Mouse (Mus musculus): ENCODE data around the gene Tat. TPM values are rescaled to one million over a fixed set of nuclear protein-coding genes. Genes with fewer than 3 reads are reported as not detected.

The Tat gene
- polyA plus RNA-seq (2015; fragmentation: Nextera tagmentation; extraction: Ambion mirVana): not detected in 2 replicates

DNA sequence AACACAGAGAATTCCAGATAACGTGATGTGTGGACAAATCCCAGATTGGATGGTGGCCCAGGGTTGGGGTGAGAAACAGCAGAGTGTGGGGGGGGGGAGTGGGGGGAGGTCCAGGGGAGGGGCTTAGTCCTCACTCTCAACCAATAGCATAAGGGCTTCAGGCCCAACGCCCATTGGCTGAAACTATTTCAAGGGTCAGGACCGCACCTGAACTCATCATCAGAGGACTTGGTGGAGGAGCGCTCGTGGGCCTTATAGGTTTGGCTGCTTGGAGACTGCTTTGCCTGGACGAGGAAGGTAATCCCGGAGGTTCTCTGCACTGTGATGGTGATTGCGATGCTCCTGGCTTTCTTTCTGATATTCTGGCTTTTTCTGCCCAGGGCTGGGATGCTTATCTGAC lies at the start of gene Tat:
Gene Tat, plus strand, starts transcription at position 214 of the 400 bp plus-strand sequence.
- no peaks in the 10 kb centered on the region for H3K4me1 ChIP-seq (replicated peaks)
- no peak within 1 kb of the TSS for H3K27ac ChIP-seq (replicated peaks)
- 87% methylated on average over 8 of the region's 8 CpGs for WGBS
- no peak within 1 kb of the TSS for H3K9ac ChIP-seq
- H3K9me3 ChIP-seq: no peaks in the 10 kb centered on the region
- no peaks in the 10 kb centered on the region for H3K36me3 ChIP-seq
- H3K27me3 ChIP-seq: no peaks in the 10 kb centered on the region
- H3K4me3 ChIP-seq: no peak within 1 kb of the TSS
- H3K4me2 ChIP-seq: no peak within 1 kb of the TSS
- no peak for ATAC-seq (ENCODE audit: low read depth)

DNA sequence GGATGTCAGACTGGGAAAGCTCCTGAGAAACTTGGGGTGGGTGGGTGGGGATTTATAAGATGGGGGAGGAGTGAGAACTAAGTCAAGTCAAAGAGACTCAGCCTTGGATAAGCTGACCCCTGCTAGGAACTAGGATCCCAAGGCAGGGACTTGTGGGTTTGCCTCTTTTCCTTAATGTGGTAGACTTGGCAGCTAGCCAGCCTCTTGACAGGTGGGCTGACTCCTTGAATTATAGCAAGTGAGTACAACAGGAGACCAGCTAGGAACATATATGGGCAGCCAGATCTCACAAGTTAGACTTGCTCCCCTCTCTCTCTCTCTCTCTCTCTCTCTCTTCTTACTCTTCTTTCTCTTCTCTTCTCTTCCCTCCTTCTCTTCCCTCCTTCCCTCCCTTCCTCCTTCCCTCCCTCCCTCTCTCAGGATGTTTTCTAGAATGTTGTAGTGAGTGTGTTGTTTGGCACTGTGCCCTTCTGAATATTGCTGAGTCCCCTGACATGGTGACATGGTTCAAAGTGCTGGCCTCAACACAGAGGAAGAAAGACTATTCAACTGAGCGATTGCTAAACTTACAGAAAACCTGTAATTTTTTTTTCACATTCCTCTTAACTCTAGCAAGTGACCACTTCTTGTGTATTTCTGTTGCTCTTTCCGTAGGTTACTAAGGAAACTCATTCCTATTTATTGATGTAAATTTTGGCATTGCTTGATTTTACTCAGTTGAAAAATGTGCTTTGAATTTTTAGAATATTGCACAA lies 48.5 kb upstream of the Tat start:
- 77% methylated on average over 2 of the region's 2 CpGs for WGBS
- Histone ChIP-seq H3K4me3 (no peak overlapping the region), H3K9ac (no peak overlapping the region), H3K4me2 (no peak overlapping the region), H3K36me3 (peaks cover 45% of the 10 kb centered on the region), H3K9me3 (no peaks in the 10 kb centered on the region), H3K4me1 (replicated peaks) (peaks cover 21% of the 10 kb centered on the region), H3K27me3 (no peaks in the 10 kb centered on the region), H3K27ac (replicated peaks) (no peak overlapping the region)
- ATAC-seq (ENCODE audit: low read depth): no peak

DNA sequence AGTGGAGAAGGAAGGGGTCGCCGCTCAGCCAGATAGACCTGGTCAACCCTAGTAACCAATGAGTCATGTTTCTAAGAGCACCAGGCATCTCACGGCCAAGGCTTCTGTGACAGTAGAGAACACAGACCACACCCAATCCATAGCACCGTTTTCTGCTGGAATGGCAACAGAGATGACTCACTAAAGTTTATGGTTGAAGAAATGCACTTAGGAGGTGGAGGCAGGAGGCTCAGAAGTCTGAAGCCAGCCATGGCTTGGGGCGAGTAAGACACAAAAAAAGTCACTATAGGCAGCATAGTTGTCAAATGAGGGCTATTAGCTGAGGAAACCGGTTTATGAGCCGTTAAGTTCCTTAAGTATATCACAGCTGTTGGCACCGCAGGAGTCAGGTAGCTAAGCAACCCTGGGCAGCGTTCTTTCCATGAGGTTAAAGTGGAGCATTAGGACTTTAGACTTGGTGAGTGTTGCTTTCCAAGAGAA lies 45.0 kb upstream of the Tat start:
- Histone ChIP-seq H3K36me3 (peaks cover 19% of the 10 kb centered on the region), H3K4me3 (no peak overlapping the region), H3K27me3 (0 out of 2 replicates have a peak, but pooled peaks cover 8% of the 10 kb centered on the region), H3K9me3 (no peaks in the 10 kb centered on the region), H3K4me1 (replicated peaks) (peaks cover 33% of the 10 kb centered on the region), H3K4me2 (no peak overlapping the region), H3K27ac (replicated peaks) (no peak overlapping the region), H3K9ac (no peak overlapping the region)
- no peak for ATAC-seq (ENCODE audit: low read depth)
- WGBS: 29% methylated on average over 9 of the region's 9 CpGs

DNA sequence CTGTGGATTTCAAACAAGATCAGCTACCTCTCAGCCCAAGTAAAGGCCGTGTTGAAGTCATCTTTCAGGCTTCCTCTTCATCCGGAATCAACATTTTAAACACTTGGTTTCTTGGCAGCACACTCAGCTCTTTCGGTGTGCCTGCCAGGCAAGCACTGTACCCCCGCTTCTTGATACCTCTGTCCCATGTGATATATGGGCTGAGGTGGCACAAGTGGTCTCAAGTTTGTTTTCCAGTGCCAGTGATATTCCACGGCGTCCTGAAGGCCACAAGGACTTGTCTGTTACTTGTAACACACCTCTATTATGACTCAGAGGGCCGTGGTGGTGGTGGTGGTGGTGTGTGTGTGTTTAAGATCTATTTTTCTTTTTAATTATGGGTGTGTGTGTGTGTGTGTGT lies 44.5 kb upstream of the Tat start:
- WGBS: 75% methylated on average over 7 of the region's 7 CpGs
- no peak for ATAC-seq (ENCODE audit: low read depth)
- H3K9ac ChIP-seq: no peak overlapping the region
- no peak overlapping the region for H3K27ac ChIP-seq (replicated peaks)
- H3K36me3 ChIP-seq: peaks cover 14% of the 10 kb centered on the region
- H3K27me3 ChIP-seq: 0 out of 2 replicates have a peak, but pooled peaks cover 11% of the 10 kb centered on the region
- H3K4me1 ChIP-seq (replicated peaks): peaks cover 33% of the 10 kb centered on the region
- H3K4me3 ChIP-seq: no peak overlapping the region
- no peak overlapping the region for H3K4me2 ChIP-seq
- no peaks in the 10 kb centered on the region for H3K9me3 ChIP-seq

DNA sequence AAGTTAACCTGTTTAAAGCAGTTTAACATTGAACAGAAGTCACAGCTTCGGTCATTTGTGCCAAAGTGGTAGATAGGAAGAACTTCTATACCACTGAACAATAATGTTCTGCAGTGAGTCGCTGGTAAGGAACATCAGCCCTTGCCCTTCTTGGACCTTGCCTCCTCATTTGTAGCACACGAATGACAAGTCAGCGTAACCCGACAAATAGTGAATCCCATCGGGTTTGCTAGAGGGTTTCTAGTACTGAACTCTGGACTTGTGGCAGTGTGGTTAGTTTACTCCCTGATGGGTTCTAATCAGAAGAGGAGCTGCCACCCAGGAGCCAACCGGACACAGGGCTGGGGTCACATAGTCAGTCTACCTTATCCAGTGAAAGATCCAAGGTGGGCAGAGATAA lies 44.0 kb upstream of the Tat start:
- peaks cover 8% of the 10 kb centered on the region for H3K36me3 ChIP-seq
- no peaks in the 10 kb centered on the region for H3K9me3 ChIP-seq
- no peak overlapping the region for H3K4me2 ChIP-seq
- WGBS: 91% methylated on average over 7 of the region's 7 CpGs
- no peak overlapping the region for H3K27ac ChIP-seq (replicated peaks)
- H3K9ac ChIP-seq: no peak overlapping the region
- 0 out of 2 replicates have a peak, but pooled peaks cover 11% of the 10 kb centered on the region for H3K27me3 ChIP-seq
- no peak for ATAC-seq (ENCODE audit: low read depth)
- H3K4me3 ChIP-seq: no peak overlapping the region
- H3K4me1 ChIP-seq (replicated peaks): peaks cover 34% of the 10 kb centered on the region

DNA sequence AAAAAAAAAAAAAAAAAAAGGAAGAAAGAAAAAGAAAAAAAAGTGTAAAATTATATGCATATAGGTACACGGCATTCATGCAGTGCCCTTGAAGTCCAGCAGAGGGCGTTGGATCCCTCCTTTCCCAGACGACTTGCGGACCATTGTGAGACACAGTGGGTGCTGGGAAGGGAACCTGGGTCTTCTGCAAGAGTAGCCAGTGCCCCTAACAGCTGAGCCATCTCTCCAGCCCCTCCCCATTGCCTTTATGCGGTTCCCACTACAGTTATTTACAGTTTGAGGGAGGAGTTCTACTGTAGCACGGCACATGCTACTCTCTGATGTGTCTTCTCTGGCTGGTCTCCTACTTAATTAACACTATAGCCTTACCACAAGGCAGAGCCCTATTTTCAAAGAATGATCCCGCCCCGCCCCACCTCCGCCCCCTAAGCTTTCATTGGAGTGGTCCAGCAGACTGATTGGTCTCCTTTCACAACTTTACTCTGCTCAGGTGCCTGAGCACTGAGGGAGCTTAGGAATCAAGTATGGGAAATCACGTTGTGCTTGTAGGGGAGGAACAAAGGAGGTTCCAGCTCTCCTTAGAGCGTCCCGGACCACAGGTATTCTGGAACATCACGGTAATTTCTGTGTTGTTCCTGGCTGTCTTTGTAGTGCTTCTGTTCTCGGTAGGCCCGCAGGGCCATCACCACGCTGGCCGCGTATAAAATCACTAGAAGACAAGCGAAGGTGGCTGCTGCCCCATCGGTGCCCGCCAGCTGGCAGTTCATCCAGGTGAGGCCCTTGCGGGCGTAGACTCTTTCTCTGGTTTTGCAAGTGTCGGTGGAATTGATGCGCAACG lies 42.6 kb upstream of the Tat start:
- Histone ChIP-seq H3K27me3 (0 out of 2 replicates have a peak, but pooled peaks cover 11% of the 10 kb centered on the region), H3K36me3 (peaks cover 2% of the 10 kb centered on the region; the same call in 1 of the 2 replicates), H3K4me1 (replicated peaks) (peaks cover 30% of the 10 kb centered on the region), H3K9me3 (no peaks in the 10 kb centered on the region), H3K9ac (peak overlapping the region; percentile 72), H3K4me3 (peak overlapping the region; percentile 38), H3K4me2 (peak overlapping the region; percentile 58), H3K27ac (replicated peaks) (peak overlapping the region; percentile 43)
- WGBS: 3% methylated on average over 26 of the region's 26 CpGs
- ATAC-seq (ENCODE audit: low read depth): peak; percentile 67

DNA sequence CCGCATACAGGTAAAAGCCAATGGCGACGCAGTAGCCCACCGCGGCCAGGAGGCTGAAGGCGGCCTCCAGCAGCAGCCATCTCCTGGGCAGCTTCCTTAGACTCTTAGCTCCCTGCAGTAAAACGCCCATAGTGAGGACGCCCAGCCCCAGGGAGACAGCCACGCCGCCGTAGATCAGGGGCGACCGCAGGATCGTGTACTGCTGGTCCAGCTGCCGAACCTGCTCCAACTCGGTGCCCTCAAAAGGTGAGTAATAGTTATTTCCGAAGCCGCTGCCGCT lies 42.0 kb upstream of the Tat start:
- ATAC-seq (ENCODE audit: low read depth): peak; percentile 51; the same call in 1 of the 2 replicates
- Histone ChIP-seq H3K27me3 (0 out of 2 replicates have a peak, but pooled peaks cover 11% of the 10 kb centered on the region), H3K4me2 (peak overlapping the region; percentile 58), H3K36me3 (no peaks in the 10 kb centered on the region), H3K27ac (replicated peaks) (peak overlapping the region; percentile 43), H3K4me1 (replicated peaks) (peaks cover 30% of the 10 kb centered on the region), H3K4me3 (peak overlapping the region; percentile 38), H3K9ac (peak overlapping the region; percentile 72), H3K9me3 (no peaks in the 10 kb centered on the region)
- WGBS: 2% methylated on average over 19 of the region's 19 CpGs

DNA sequence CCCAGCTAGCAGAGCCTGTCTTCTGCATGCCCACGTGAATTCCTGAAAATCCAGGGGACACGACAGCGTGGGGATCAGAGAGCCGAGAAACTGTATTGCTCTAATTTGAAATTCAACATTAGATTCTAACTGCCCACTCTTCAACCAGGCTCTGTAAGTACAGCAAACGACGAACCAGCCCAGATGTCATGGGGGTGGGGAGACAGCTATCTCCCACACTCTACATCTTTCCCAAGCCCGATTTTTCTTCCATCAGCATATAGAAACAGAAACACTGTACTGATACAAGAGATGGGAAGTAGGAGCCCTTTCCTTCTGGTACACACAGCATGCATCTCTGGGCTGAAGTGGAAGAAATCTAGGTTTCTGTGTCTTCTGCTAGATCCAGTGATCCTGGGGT lies 38.1 kb upstream of the Tat start:
- Histone ChIP-seq H3K27me3 (0 out of 2 replicates have a peak, but pooled peaks cover 11% of the 10 kb centered on the region), H3K4me3 (no peak overlapping the region), H3K27ac (replicated peaks) (no peak overlapping the region), H3K9me3 (no peaks in the 10 kb centered on the region), H3K9ac (no peak overlapping the region), H3K4me1 (replicated peaks) (peaks cover 32% of the 10 kb centered on the region), H3K36me3 (no peaks in the 10 kb centered on the region), H3K4me2 (no peak overlapping the region)
- ATAC-seq (ENCODE audit: low read depth): no peak
- 71% methylated on average over 7 of the region's 7 CpGs for WGBS

DNA sequence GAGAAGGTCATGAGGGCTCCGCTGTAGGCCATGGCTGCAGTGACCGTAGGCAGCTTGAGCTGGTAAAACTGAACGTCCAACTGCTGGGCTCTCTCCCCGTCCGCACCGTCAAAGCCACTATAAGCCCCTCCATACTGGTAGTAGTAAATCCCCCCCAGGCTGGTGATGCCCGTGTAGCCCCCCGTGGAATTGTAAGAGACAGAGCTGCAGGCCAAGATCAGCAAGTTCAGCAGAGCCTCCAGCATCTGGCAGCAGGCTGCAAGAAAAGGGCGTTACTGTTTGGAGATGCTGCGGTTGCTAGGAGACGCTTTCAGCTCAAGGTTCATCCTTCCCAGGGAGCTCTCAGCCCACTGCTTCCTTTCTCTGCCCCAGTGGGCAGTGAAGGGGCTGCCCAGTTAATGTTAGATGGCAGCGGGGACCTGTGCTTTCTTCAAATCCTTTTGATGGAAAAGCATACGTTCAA lies 35.7 kb upstream of the Tat start:
- WGBS: 29% methylated on average over 13 of the region's 13 CpGs
- Histone ChIP-seq H3K27me3 (peaks cover 11% of the 10 kb centered on the region; the same call in 1 of the 2 replicates), H3K4me3 (no peak overlapping the region), H3K4me1 (replicated peaks) (peaks cover 30% of the 10 kb centered on the region), H3K36me3 (no peaks in the 10 kb centered on the region), H3K9me3 (no peaks in the 10 kb centered on the region), H3K27ac (replicated peaks) (peak overlapping the region; percentile 54; the same call in 1 of the 2 replicates), H3K9ac (peak overlapping the region; percentile 17; the same call in 1 of the 2 replicates), H3K4me2 (no peak overlapping the region)
- peak; percentile 60 for ATAC-seq (ENCODE audit: low read depth)

DNA sequence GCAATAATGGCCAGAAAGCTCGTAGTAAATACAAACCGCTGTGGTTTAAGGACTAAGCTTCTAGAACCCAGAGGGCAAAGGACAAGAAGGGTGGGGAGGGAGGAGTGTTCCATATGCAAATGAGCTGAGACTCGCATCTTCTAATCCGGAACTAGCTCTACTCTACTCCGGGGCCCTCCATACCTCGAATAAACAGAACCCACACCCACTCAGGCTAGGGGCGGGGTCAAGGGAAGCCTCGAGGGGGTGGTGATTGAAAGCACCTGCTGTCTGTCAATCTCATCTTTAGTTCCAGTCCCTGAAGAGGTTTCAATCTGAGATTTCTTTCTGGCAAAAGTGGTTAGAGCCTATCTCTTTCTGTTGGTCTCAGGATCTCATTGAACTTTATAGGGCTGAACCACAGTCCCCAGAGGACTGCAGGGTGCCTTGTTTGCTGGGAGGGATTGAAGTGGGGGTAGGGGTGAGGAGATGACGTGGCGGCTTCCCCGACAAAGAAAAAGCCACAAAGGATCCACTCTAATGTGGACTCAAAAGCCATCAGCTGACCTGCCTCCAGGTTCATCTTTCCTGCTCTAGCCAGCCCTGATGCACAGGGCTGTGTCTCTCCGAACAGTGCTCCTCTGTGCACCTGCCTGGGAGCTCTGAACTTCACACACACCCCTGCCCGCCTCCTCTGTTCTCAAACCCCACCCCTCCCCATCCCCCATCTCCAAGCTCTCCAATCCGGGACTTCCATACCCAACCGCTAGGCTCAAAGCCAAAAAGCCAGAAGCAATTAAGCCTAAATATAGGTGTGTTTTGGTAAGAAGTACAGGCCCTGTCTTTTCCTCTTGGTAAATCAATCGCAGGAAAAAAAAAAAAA lies 32.8 kb upstream of the Tat start:
- Histone ChIP-seq H3K9ac (peak overlapping the region; percentile 12; the same call in 1 of the 2 replicates), H3K9me3 (no peaks in the 10 kb centered on the region), H3K36me3 (no peaks in the 10 kb centered on the region), H3K4me2 (peak overlapping the region; percentile 28), H3K27me3 (peaks cover 30% of the 10 kb centered on the region), H3K4me3 (no peak overlapping the region), H3K4me1 (replicated peaks) (peaks cover 33% of the 10 kb centered on the region), H3K27ac (replicated peaks) (no peak overlapping the region)
- WGBS: 4% methylated on average over 16 of the region's 16 CpGs
- ATAC-seq (ENCODE audit: low read depth): 0 out of 2 replicates have a peak, but pooled peaks have one; percentile 15

DNA sequence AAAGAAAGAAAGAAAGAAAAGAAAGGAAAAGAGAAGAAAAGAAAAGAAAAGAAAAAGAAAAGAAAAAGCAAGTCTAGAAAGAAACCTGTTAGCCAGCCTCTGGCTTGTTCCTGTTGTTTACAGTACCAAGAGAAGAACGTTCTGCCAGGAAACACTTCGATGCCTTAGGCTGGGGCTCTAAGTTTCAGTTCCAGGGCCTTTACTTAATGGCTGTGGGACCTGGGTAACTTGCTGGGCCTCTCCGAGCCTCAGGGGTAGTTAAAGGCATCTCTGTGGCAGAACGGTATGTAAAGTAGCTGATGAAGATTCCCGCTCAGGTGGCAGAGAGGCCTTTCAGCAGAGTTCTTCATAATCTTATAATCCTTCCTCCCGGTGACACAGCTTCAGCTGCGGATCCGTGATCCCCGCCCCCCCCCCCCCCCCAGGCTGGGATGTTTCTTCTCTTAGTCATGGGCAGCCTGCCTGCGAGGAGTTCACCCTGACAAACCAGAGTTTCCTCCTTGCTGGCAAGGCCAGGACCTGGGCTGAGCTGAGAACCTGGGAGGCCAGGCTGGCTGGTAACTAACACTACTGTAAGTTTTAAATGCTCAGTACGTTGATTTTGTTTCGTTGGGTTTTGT lies 32.1 kb upstream of the Tat start:
- Histone ChIP-seq H3K9ac (no peak overlapping the region), H3K4me2 (no peak overlapping the region), H3K27me3 (peaks cover 38% of the 10 kb centered on the region), H3K4me1 (replicated peaks) (peaks cover 34% of the 10 kb centered on the region), H3K9me3 (no peaks in the 10 kb centered on the region), H3K4me3 (no peak overlapping the region), H3K36me3 (no peaks in the 10 kb centered on the region), H3K27ac (replicated peaks) (no peak overlapping the region)
- ATAC-seq (ENCODE audit: low read depth): no peak
- 36% methylated on average over 12 of the region's 12 CpGs for WGBS
